Mouse (Mus musculus): ENCODE measurements at regions not wholly inside any gene's neighbourhood (a gene's known extent, or its start where the extent isn't known, plus 50 kb on each side); places are given as distances from the start of the nearest gene placed in this dataset.

- TF ChIP-seq CTCF (IDR thresholded peaks at IDR 0.05; ENCODE audit: borderline replicate concordance, insufficient read depth, low read length) (no peak), POLR2A (IDR thresholded peaks at IDR 0.05; ENCODE audit: low read depth, low read length) (no peak)
Observed at GRCm38 (mm10) chr15:96183069-96183468, 104.2 kb upstream of the Arid2 start.

Data from embryonic fibroblast, embryonic 13.5 days (primary cell).